Mouse (Mus musculus) right cerebral cortex, adult 18-20 months (tissue): ENCODE results near the gene Nbr1.
"Not testable (repeated sequence)": the region's sequence is repeated elsewhere in the genome, so short reads cannot be mapped to it uniquely, and the experiment has no call there.

Source experiments
- DNase-seq: peaks from one replicate; pipeline ENCODE4 v3.0.0; 2022; ENCODE audit warnings: mixed read lengths

Nbr1 gene

GRCm38 (mm10) chr11:101626995-101627856 is 75.3 kb downstream of the Nbr1 start, which contains the start of gene Rdm1:
Gene Rdm1, plus strand, starts transcription at chr11:101627195.
- DNase-seq, result peak; percentile 78

GRCm38 (mm10) chr11:101627857-101628559 is 76.1 kb downstream of the Nbr1 start:
- DNase-seq, result peak; percentile 68

GRCm38 (mm10) chr11:101628733-101629417 is 76.9 kb downstream of the Nbr1 start:
- not testable (repeated sequence) for DNase-seq
